Mouse (Mus musculus) lung, embryonic 14.5 days (tissue): ENCODE measurements around the gene Pfkfb2. TPM values are rescaled to one million over a fixed set of nuclear protein-coding genes. Genes with fewer than 3 reads are reported as not detected.

ENCODE experiments used
- ATAC-seq: fragments of 200-750 bp; cut with Nextera tagmentation; 2 replicates; pipeline ENCODE4 v1.8.0; 2017; ENCODE audit warnings: mild to moderate bottlenecking, moderate TSS enrichment, moderate library complexity; ENCODE audit not compliant: insufficient read depth
- DNase-seq: peaks from one replicate; pipeline ENCODE4 v3.0.0-alpha.2; 2015
- H3K27ac ChIP-seq: fragments of 300-500 bp; sonication (generic); 2 replicates; pipeline ENCODE4 v1.5.1; 2014; ENCODE audit warnings: low read depth, mild to moderate bottlenecking, moderate library complexity
- H3K27me3 ChIP-seq: fragments of 300-500 bp; sonication (generic); 2 replicates; pipeline ENCODE4 v1.6.1; 2014; ENCODE audit warnings: low read length, control low read depth; ENCODE audit not compliant: insufficient read depth
- H3K36me3 ChIP-seq: fragments of 300-500 bp; sonication (generic); 2 replicates; pipeline ENCODE4 v1.6.1; 2014; ENCODE audit warnings: control low read depth; ENCODE audit not compliant: insufficient read depth
- H3K4me1 ChIP-seq: fragments of 300-500 bp; sonication (generic); 2 replicates; pipeline ENCODE4 v1.6.1; 2014; ENCODE audit warnings: antibody characterized with exemption, control low read depth; ENCODE audit not compliant: insufficient read depth
- H3K4me2 ChIP-seq: fragments of 300-500 bp; sonication (generic); 2 replicates; pipeline ENCODE4 v1.6.1; 2014; ENCODE audit warnings: mild to moderate bottlenecking
- H3K4me3 ChIP-seq: fragments of 300-500 bp; sonication (generic); 2 replicates; pipeline ENCODE4 v1.5.1; 2014; ENCODE audit warnings: low read depth, low read length
- H3K9ac ChIP-seq: fragments of 300-500 bp; sonication (generic); 2 replicates; pipeline ENCODE4 v1.6.1; 2014
- H3K9me3 ChIP-seq: fragments of 300-500 bp; sonication (generic); 2 replicates; pipeline ENCODE4 v1.6.1; 2016; ENCODE audit warnings: low read depth, low read length, control low read depth
- CTCF ChIP-seq: IDR thresholded peaks from 2 replicates; pipeline ENCODE4 v1.5.1; 2016; ENCODE audit warnings: antibody characterized with exemption, low read depth
- WGBS: fragments of 180-500 bp; shearing (Covaris S2); extraction: QIAGEN DNeasy Blood & Tissue Kit; methylation state at CpG from one replicate; pipeline ENCODE4 v1.1.7; 2014; 5-methylcytosine and 5-hydroxymethylcytosine counted together
- polyA plus RNA-seq: library from polyadenylated mRNA; unstranded; fragments of >200 nt; fragmentation: Nextera tagmentation; extraction: Ambion mirVana; gene quantifications from 2 replicates; pipeline ENCODE4 v1.2.1, GENCODE M21; 2014

Gene Pfkfb2
- polyA plus RNA-seq, 1 experiment from 2014 or later = 7.2 TPM

GRCm38 (mm10) chr1:130731741-130732337, 2.8 kb upstream of the Pfkfb2 start, which contains the start of gene AA986860:
AA986860 (plus strand) TSS chr1:130731976.
- H3K9me3 ChIP-seq = no peaks in the 10 kb centered on the region
- DNase-seq = peak; percentile 54
- ATAC-seq = peak; percentile 92
- peak within 1 kb of the TSS; percentile 57 for H3K4me2 ChIP-seq
- no peak within 1 kb of the TSS; the same call in 1 of the 2 replicates for H3K9ac ChIP-seq
- peak within 1 kb of the TSS; percentile 25 for H3K4me3 ChIP-seq
- TF ChIP-seq CTCF = no peak
- peaks cover 18% of the 10 kb centered on the region for H3K4me1 ChIP-seq
- 6% methylated on average over 10 of the region's 10 CpGs for WGBS
- H3K27me3 ChIP-seq = no peaks in the 10 kb centered on the region
- H3K36me3 ChIP-seq = no peaks in the 10 kb centered on the region
- H3K27ac ChIP-seq = peak within 1 kb of the TSS; percentile 42; the same call in 1 of the 2 replicates

DNA sequence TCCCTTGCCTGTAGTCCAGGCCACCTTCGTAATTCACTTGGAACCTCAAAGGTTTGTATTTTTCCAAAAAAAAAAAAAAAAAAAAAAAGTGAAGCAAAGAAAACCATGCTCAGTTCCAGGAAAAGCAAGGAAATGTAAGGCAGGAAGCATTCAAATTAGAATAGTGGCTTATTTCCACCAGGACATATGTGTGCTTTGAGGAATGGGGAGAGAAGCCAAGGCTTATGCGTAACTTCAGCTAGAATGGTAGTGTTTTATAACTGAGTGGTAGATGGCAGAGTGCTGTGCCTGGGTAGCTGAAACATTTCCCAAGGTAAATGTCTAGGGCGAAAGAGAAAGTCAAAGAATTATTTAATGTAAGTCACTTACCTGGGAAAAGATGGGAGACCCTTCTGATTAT, 345 bp downstream of the Pfkfb2 start:
- 87% methylated on average over 3 of the region's 3 CpGs for WGBS
- no peaks in the 10 kb centered on the region for H3K27me3 ChIP-seq
- no peak overlapping the region for H3K9ac ChIP-seq
- no peak overlapping the region for H3K4me3 ChIP-seq
- no peak overlapping the region for H3K4me2 ChIP-seq
- no peak overlapping the region for H3K27ac ChIP-seq
- no peaks in the 10 kb centered on the region for H3K36me3 ChIP-seq
- H3K4me1 ChIP-seq = peaks cover 15% of the 10 kb centered on the region; the same call in 1 of the 2 replicates
- TF ChIP-seq CTCF = no peak
- no peak for ATAC-seq
- no peak for DNase-seq
- H3K9me3 ChIP-seq = no peaks in the 10 kb centered on the region

DNA sequence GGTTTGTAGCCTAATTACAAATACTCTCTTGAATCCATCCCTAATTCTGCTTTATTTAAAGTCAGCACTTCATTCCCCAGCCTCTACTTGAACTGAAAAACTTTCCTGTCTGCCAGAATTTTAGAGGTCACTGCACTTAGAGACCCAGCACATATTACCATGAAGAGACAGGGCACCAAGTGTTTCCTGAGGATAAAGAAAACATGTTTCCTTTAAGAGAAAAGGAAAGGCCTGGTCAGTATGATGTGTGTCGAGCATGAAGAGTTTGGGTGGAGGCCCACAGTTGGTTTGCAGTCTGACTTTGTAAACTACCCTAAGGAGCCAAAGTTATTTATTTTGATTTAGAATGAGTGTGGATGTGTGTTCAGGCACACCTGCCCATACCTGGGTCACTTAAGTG, 983 bp downstream of the Pfkfb2 start:
- Histone ChIP-seq H3K4me2 (no peak overlapping the region), H3K4me1 (peaks cover 15% of the 10 kb centered on the region; the same call in 1 of the 2 replicates), H3K4me3 (no peak overlapping the region), H3K9ac (no peak overlapping the region), H3K27ac (no peak overlapping the region), H3K27me3 (no peaks in the 10 kb centered on the region), H3K36me3 (no peaks in the 10 kb centered on the region), H3K9me3 (no peaks in the 10 kb centered on the region)
- WGBS = 43% methylated on average over 1 of the region's 1 CpGs
- ATAC-seq = no peak
- TF ChIP-seq CTCF = no peak
- no peak for DNase-seq

DNA sequence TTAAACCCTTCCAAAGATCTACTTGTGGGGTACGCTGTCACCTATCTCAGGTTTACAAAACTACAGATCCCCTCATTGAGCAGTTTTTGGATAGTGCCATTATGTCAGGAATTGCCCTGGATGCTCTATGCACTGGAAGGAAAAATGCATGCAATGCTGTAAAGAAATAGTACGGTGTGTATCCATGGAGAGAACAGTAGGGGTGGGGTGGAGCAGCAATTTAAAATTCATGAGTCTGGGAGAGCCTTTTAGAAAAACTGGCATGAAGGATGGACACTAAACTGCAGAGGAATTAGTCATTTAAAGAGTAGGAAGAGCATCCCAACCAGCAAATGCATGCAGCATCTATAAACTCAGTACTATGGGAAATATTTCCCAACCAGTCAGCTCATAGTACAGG, 2.7 kb downstream of the Pfkfb2 start:
- WGBS = 90% methylated on average over 2 of the region's 2 CpGs
- Histone ChIP-seq H3K9ac (no peak overlapping the region), H3K4me2 (no peak overlapping the region), H3K9me3 (no peaks in the 10 kb centered on the region), H3K27ac (no peak overlapping the region), H3K36me3 (no peaks in the 10 kb centered on the region), H3K4me1 (peaks cover 8% of the 10 kb centered on the region; the same call in 1 of the 2 replicates), H3K27me3 (no peaks in the 10 kb centered on the region), H3K4me3 (no peak overlapping the region)
- DNase-seq (no peak), ATAC-seq (no peak)
- TF ChIP-seq CTCF = no peak

- ATAC-seq (no peak), DNase-seq (no peak)
- H3K27me3 ChIP-seq = no peaks in the 10 kb centered on the region
- H3K4me3 ChIP-seq = no peak overlapping the region
- H3K36me3 ChIP-seq = peaks cover 3% of the 10 kb centered on the region; the same call in 1 of the 2 replicates
- no peak overlapping the region for H3K9ac ChIP-seq
- H3K9me3 ChIP-seq = no peaks in the 10 kb centered on the region
- 91% methylated on average over 5 of the region's 5 CpGs for WGBS
- H3K4me2 ChIP-seq = no peak overlapping the region
- no peak overlapping the region for H3K27ac ChIP-seq
- no peaks in the 10 kb centered on the region for H3K4me1 ChIP-seq
- no peak for TF ChIP-seq CTCF
Observed at GRCm38 (mm10) chr1:130724206-130724605, 4.8 kb downstream of the Pfkfb2 start.

DNA sequence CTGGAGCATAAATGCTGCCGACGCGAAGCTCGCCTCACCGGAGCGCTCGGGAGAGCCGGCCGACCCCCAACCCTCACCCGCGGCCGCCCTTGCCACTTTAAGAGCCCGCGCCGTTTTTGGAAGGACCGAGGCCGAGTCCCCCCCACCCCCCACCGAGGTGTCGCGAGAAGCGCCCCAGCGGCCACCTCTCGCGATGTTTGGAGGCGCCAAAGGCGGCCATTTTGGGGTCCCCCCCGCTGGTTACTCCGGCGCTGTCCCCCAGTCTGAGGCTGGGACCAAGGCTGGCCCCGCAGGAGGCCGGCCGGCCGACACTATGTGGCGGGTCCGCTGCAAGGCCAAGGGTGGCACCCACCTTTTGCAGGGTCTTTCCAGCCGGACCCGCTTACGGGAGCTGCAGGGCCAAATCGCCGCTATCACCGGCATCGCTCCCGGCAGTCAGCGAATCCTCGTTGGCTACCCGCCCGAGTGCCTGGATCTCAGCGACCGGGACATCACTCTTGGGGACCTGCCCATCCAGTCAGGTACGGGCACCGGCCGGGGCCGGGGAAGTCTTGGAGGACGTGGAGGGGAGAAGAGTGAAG, 11.7 kb downstream of the Pfkfb2 start, which contains the start of gene Yod1:
Gene Yod1 (plus strand): TSS at position 37 of the 581 bp plus-strand sequence.
- under 1% methylated on average over 54 of the region's 54 CpGs for WGBS
- ATAC-seq = peak; percentile 80

More for the DNA sequence above, 11.7 kb downstream of the Pfkfb2 start, which contains the start of gene Yod1:
- no peaks in the 10 kb centered on the region for H3K27me3 ChIP-seq
- H3K4me3 ChIP-seq = peak within 1 kb of the TSS; percentile 94
- peak; percentile 94 for DNase-seq
- peaks cover 4% of the 10 kb centered on the region; the same call in 1 of the 2 replicates for H3K4me1 ChIP-seq
- H3K9ac ChIP-seq = peak within 1 kb of the TSS; percentile 94
- H3K27ac ChIP-seq = peak within 1 kb of the TSS; percentile 84
- H3K4me2 ChIP-seq = peak within 1 kb of the TSS; percentile 95
- no peak for TF ChIP-seq CTCF
- H3K36me3 ChIP-seq = peaks cover 6% of the 10 kb centered on the region; the same call in 1 of the 2 replicates
- no peaks in the 10 kb centered on the region for H3K9me3 ChIP-seq
